Comparison of ENCODE assay signal across 8 mouse cellular contexts in the genomic region with DNA sequence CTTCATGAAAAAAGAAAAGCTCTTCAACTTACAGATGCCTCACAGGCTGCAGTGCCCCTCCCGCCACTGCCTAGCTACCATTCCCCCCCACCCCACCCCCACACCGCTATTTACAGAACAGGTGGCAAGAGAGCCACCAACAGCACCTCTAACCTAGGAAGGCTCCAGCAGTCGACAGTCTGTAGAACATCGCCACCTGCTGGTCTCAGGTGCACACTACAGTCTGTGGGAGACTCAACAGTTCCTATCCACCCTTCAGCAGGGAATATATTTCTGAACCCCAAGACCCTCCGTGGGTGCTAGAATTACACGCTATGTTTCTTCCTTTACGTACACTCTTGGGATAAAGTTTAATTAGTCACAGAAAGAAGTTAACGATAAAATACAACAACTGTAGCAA.
DNase-seq lines count a peak whose midpoint lies in the region; ATAC-seq lines count a peak whose summit lies in the region.

No protein-coding gene starts in this region.

- H3K9me3 ChIP-seq in forebrain, embryonic 11.5 days (ENCODE audit: control insufficient read depth, low read length): no peaks in the 10 kb centered on the region
- no peaks in the 10 kb centered on the region for H3K9me3 ChIP-seq in forebrain, embryonic 13.5 days (replicated peaks)
- H3K9me3 ChIP-seq in intestine, embryonic 14.5 days (ENCODE audit: control insufficient read depth, low read length): no peaks in the 10 kb centered on the region

- 19% methylated on average over 8 of the region's 8 CpGs for WGBS in forebrain, embryonic 11.5 days
- 20% methylated on average over 8 of the region's 8 CpGs for WGBS in forebrain, embryonic 13.5 days
- 21% methylated on average over 8 of the region's 8 CpGs for WGBS in intestine, embryonic 14.5 days

- no peaks in the 10 kb centered on the region for H3K36me3 ChIP-seq in forebrain, embryonic 11.5 days (ENCODE audit: control insufficient read depth, insufficient read depth, low read length)
- H3K36me3 ChIP-seq in forebrain, embryonic 13.5 days (ENCODE audit: poor library complexity, severe bottlenecking): peaks cover 4% of the 10 kb centered on the region; the same call in 1 of the 2 replicates
- H3K36me3 ChIP-seq in intestine, embryonic 14.5 days (ENCODE audit: control insufficient read depth, insufficient read depth, low read length): no peaks in the 10 kb centered on the region

- H3K9ac ChIP-seq in forebrain, embryonic 11.5 days (ENCODE audit: low read length): no peak overlapping the region
- no peak overlapping the region for H3K9ac ChIP-seq in forebrain, embryonic 13.5 days
- H3K9ac ChIP-seq in intestine, embryonic 14.5 days (ENCODE audit: low read length): no peak overlapping the region

- H3K4me3 ChIP-seq in forebrain, embryonic 11.5 days (ENCODE audit: low read depth, low read length): no peak overlapping the region
- H3K4me3 ChIP-seq in forebrain, embryonic 13.5 days: no peak overlapping the region
- no peak overlapping the region for H3K4me3 ChIP-seq in intestine, embryonic 14.5 days (ENCODE audit: low read depth, low read length)

- ATAC-seq in forebrain, embryonic 11.5 days (replicated peaks; ENCODE audit: low FRiP score): no peak
- ATAC-seq in forebrain, embryonic 13.5 days: no peak
- ATAC-seq in erythroblast, adult 5-6 weeks (replicated peaks; ENCODE audit: low FRiP score, poor library complexity, severe bottlenecking): peak; percentile 74
- no peak; the same call in 1 of the 2 replicates for ATAC-seq in intestine, embryonic 14.5 days (replicated peaks; ENCODE audit: low FRiP score, low TSS enrichment, low read depth)

- H3K27me3 ChIP-seq in forebrain, embryonic 11.5 days (ENCODE audit: control insufficient read depth, insufficient read depth, low read length): no peaks in the 10 kb centered on the region
- H3K27me3 ChIP-seq in forebrain, embryonic 13.5 days: no peaks in the 10 kb centered on the region
- no peaks in the 10 kb centered on the region for H3K27me3 ChIP-seq in intestine, embryonic 14.5 days (replicated peaks; ENCODE audit: control insufficient read depth, insufficient read depth, low read length)

- DNase-seq in forebrain, embryonic 11.5 days (ENCODE audit: low spot score): peak; percentile 87
- peak; percentile 81 for DNase-seq in CD4-positive, CD25-positive, alpha-beta regulatory T cell, adult 2 months (ENCODE audit: low read depth, low spot score)
- peak; percentile 87 for DNase-seq in brain, adult 2 months (ENCODE audit: low read depth, low spot score)
- peak; percentile 84 for DNase-seq in intestine, embryonic 14.5 days (ENCODE audit: low spot score)
- peak; percentile 51 for DNase-seq in lung, postnatal 25 days (ENCODE audit: low spot score)
- peak; percentile 75 for DNase-seq in right cerebral cortex, postnatal 4 days

- H3K4me1 ChIP-seq in forebrain, embryonic 11.5 days (replicated peaks; ENCODE audit: control insufficient read depth, insufficient read depth, low read length): no peaks in the 10 kb centered on the region
- no peaks in the 10 kb centered on the region for H3K4me1 ChIP-seq in forebrain, embryonic 13.5 days
- no peaks in the 10 kb centered on the region for H3K4me1 ChIP-seq in intestine, embryonic 14.5 days (replicated peaks; ENCODE audit: control insufficient read depth, insufficient read depth, low read length)

- H3K4me2 ChIP-seq in forebrain, embryonic 11.5 days (ENCODE audit: low read depth, low read length, severe bottlenecking): no peak overlapping the region
- no peak overlapping the region for H3K4me2 ChIP-seq in forebrain, embryonic 13.5 days
- H3K4me2 ChIP-seq in intestine, embryonic 14.5 days (ENCODE audit: low read length): no peak overlapping the region

- no peak overlapping the region for H3K27ac ChIP-seq in forebrain, embryonic 11.5 days (ENCODE audit: low read depth, low read length)
- H3K27ac ChIP-seq in forebrain, embryonic 13.5 days: no peak overlapping the region
- no peak overlapping the region for H3K27ac ChIP-seq in intestine, embryonic 14.5 days (ENCODE audit: low read depth)
